Mouse (Mus musculus) forebrain, postnatal 0 days (tissue): ENCODE results near the gene Acin1. TPM values are rescaled to one million over a fixed set of nuclear protein-coding genes. Genes with fewer than 3 reads are reported as not detected.
"Not testable (repeated sequence)": the region's sequence is repeated elsewhere in the genome, so short reads cannot be mapped to it uniquely, and the experiment has no call there.

ENCODE experiments used
- ATAC-seq: fragments of 200-750 bp; cut with Nextera tagmentation; 2 replicates; pipeline ENCODE4 v1.8.0; 2017; ENCODE audit warnings: mild to moderate bottlenecking, moderate library complexity
- DNase-seq: peaks from one replicate; pipeline ENCODE4 v3.0.0-alpha.2; 2015
- H3K27ac ChIP-seq: fragments of 300-500 bp; sonication (generic); 2 replicates; pipeline ENCODE4 v1.5.1; 2014; ENCODE audit warnings: low read depth, mild to moderate bottlenecking, antibody characterized with exemption, low read length, moderate library complexity, mixed read lengths
- H3K27me3 ChIP-seq: fragments of 300-500 bp; sonication (generic); 2 replicates; pipeline ENCODE4 v1.6.1; 2014; ENCODE audit warnings: mild to moderate bottlenecking, low read length, mixed read lengths; ENCODE audit not compliant: insufficient read depth
- H3K36me3 ChIP-seq: fragments of 300-500 bp; sonication (generic); 2 replicates; pipeline ENCODE4 v1.6.1; 2014; ENCODE audit warnings: mild to moderate bottlenecking, moderate library complexity; ENCODE audit not compliant: insufficient read depth
- H3K4me1 ChIP-seq: fragments of 300-500 bp; sonication (generic); 2 replicates; pipeline ENCODE4 v1.6.1; 2014; ENCODE audit warnings: antibody characterized with exemption; ENCODE audit not compliant: insufficient read depth
- H3K4me2 ChIP-seq: fragments of 300-500 bp; sonication (generic); 2 replicates; pipeline ENCODE4 v1.6.1; 2014; ENCODE audit warnings: low read depth, mild to moderate bottlenecking, moderate library complexity
- H3K4me3 ChIP-seq: fragments of 300-500 bp; sonication (generic); 2 replicates; pipeline ENCODE4 v1.5.1; 2014; ENCODE audit warnings: low read depth, low read length, mixed read lengths
- H3K9ac ChIP-seq: fragments of 300-500 bp; sonication (generic); 2 replicates; pipeline ENCODE4 v1.6.1; 2014; ENCODE audit warnings: mild to moderate bottlenecking
- H3K9me3 ChIP-seq: fragments of 300-500 bp; sonication (generic); 2 replicates; pipeline ENCODE4 v1.6.1; 2016; ENCODE audit warnings: low read length
- CTCF ChIP-seq: sonication (generic); IDR thresholded peaks from 2 replicates; pipeline ENCODE4 v1.5.1; 2016; ENCODE audit warnings: antibody characterized with exemption, control low read depth, low read depth
- WGBS: fragments of 180-500 bp; shearing (Covaris S2); extraction: QIAGEN DNeasy Blood & Tissue Kit; methylation state at CpG from one replicate; pipeline ENCODE4 v1.1.7; 2014; 5-methylcytosine and 5-hydroxymethylcytosine counted together
- polyA plus RNA-seq: library from polyadenylated mRNA; unstranded; fragments of >200 nt; fragmentation: Nextera tagmentation; extraction: Ambion mirVana; gene quantifications from 2 replicates; pipeline ENCODE4 v1.2.1, GENCODE M21; 2015
- total RNA-seq: library from RNA; depleted of rRNA; stranded (reverse); fragments of >200 nt; gene quantifications from 2 replicates; pipeline ENCODE4 v1.2.3, GENCODE M21; 2014

Acin1 gene
- total and polyA plus RNA-seq, 2 experiments from 2014 or later: 97.0 to 143 TPM

GRCm38 (mm10) chr14:54624976-54625375 is 61.8 kb downstream of the Acin1 start:
- no peak overlapping the region for H3K27ac ChIP-seq
- no peak for DNase-seq
- TF ChIP-seq CTCF: no peak
- H3K4me2 ChIP-seq: no peak overlapping the region
- WGBS: 72% methylated on average over 10 of the region's 10 CpGs
- no peak overlapping the region for H3K4me3 ChIP-seq
- H3K27me3 ChIP-seq: no peaks in the 10 kb centered on the region
- no peak overlapping the region for H3K9ac ChIP-seq
- H3K36me3 ChIP-seq: 0 out of 2 replicates have a peak, but pooled peaks cover under 1% of the 10 kb centered on the region
- no peaks in the 10 kb centered on the region for H3K9me3 ChIP-seq
- no peaks in the 10 kb centered on the region for H3K4me1 ChIP-seq
- no peak for ATAC-seq

GRCm38 (mm10) chr14:54623334-54623733 is 63.4 kb downstream of the Acin1 start:
- WGBS: 89% methylated on average over 6 of the region's 6 CpGs

GRCm38 (mm10) chr14:54621133-54621532 is 65.6 kb downstream of the Acin1 start, which contains the start of gene Psmb11:
Gene Psmb11 (plus strand): TSS chr14:54621433.
- 0 out of 2 replicates have a peak, but pooled peaks cover 5% of the 10 kb centered on the region for H3K4me1 ChIP-seq
- no peaks in the 10 kb centered on the region for H3K27me3 ChIP-seq
- WGBS: 78% methylated on average over 1 of the region's 1 CpGs
- DNase-seq (no peak), ATAC-seq (no peak)
- no peak within 1 kb of the TSS for H3K4me3 ChIP-seq
- no peaks in the 10 kb centered on the region for H3K36me3 ChIP-seq
- no peak within 1 kb of the TSS for H3K4me2 ChIP-seq
- no peaks in the 10 kb centered on the region for H3K9me3 ChIP-seq
- no peak within 1 kb of the TSS for H3K9ac ChIP-seq
- no peak within 1 kb of the TSS for H3K27ac ChIP-seq
- no peak for TF ChIP-seq CTCF

More at GRCm38 (mm10) chr14:54623334-54623733, 63.4 kb downstream of the Acin1 start:
- TF ChIP-seq CTCF: no peak
- H3K4me3 ChIP-seq: no peak overlapping the region
- no peak overlapping the region for H3K27ac ChIP-seq
- no peaks in the 10 kb centered on the region for H3K27me3 ChIP-seq
- DNase-seq: no peak
- H3K4me2 ChIP-seq: no peak overlapping the region
- no peak overlapping the region for H3K9ac ChIP-seq
- H3K9me3 ChIP-seq: no peaks in the 10 kb centered on the region
- no peaks in the 10 kb centered on the region for H3K4me1 ChIP-seq
- H3K36me3 ChIP-seq: no peaks in the 10 kb centered on the region
- ATAC-seq: no peak

GRCm38 (mm10) chr14:54617897-54618365 is 68.8 kb downstream of the Acin1 start, which contains the start of gene Psmb5:
Gene Psmb5 (minus strand): TSS chr14:54618022.
- no peak for TF ChIP-seq CTCF
- WGBS: under 1% methylated on average over 21 of the region's 25 CpGs
- no peaks in the 10 kb centered on the region for H3K27me3 ChIP-seq
- peak within 1 kb of the TSS; percentile 70 for H3K4me2 ChIP-seq
- H3K36me3 ChIP-seq: peaks cover 13% of the 10 kb centered on the region
- peak within 1 kb of the TSS; percentile 70 for H3K27ac ChIP-seq
- no peaks in the 10 kb centered on the region for H3K9me3 ChIP-seq
- peak within 1 kb of the TSS; percentile 84 for H3K9ac ChIP-seq
- DNase-seq: peak; percentile 96
- H3K4me1 ChIP-seq: 0 out of 2 replicates have a peak, but pooled peaks cover 5% of the 10 kb centered on the region
- peak within 1 kb of the TSS; percentile 60 for H3K4me3 ChIP-seq
- peak; percentile 95 for ATAC-seq

GRCm38 (mm10) chr14:54617152-54617896 is 69.4 kb downstream of the Acin1 start:
- Histone ChIP-seq H3K36me3 (peaks cover 18% of the 10 kb centered on the region), H3K4me1 (0 out of 2 replicates have a peak, but pooled peaks cover 5% of the 10 kb centered on the region), H3K27me3 (no peaks in the 10 kb centered on the region), H3K4me3 (peak overlapping the region; percentile 60), H3K9ac (peak overlapping the region; percentile 84), H3K27ac (peak overlapping the region; percentile 70), H3K9me3 (no peaks in the 10 kb centered on the region), H3K4me2 (peak overlapping the region; percentile 70)
- whole genome bisulfite sequencing: 2% methylated on average over 36 of the region's 38 CpGs
- ATAC-seq (peak; percentile 69), DNase-seq (peak; percentile 50)
- peak; percentile 30; the same call in 1 of the 2 replicates for TF ChIP-seq CTCF

GRCm38 (mm10) chr14:54616226-54616825 is 70.4 kb downstream of the Acin1 start:
- DNase-seq (no peak), ATAC-seq (no peak)
- Histone ChIP-seq H3K9ac (no peak overlapping the region), H3K4me2 (no peak overlapping the region), H3K27ac (no peak overlapping the region), H3K27me3 (no peaks in the 10 kb centered on the region), H3K36me3 (peaks cover 18% of the 10 kb centered on the region), H3K9me3 (no peaks in the 10 kb centered on the region), H3K4me1 (0 out of 2 replicates have a peak, but pooled peaks cover 5% of the 10 kb centered on the region), H3K4me3 (no peak overlapping the region)
- no peak for TF ChIP-seq CTCF
- WGBS: 93% methylated on average over 16 of the region's 16 CpGs

GRCm38 (mm10) chr14:54614130-54614529 is 72.6 kb downstream of the Acin1 start:
- H3K36me3 ChIP-seq: peaks cover 18% of the 10 kb centered on the region
- H3K27me3 ChIP-seq, H3K4me3 ChIP-seq, H3K4me2 ChIP-seq, ATAC-seq, DNase-seq, H3K9me3 ChIP-seq, H3K27ac ChIP-seq, H3K4me1 ChIP-seq, H3K9ac ChIP-seq: not testable (repeated sequence)
- 89% methylated on average over 15 of the region's 16 CpGs for WGBS
